Mouse (Mus musculus) T-helper 1 cell (primary cell): ENCODE data around the gene Prss46.

Experiments
- in situ Hi-C: fragments of 300-600 bp; cut with MboI, MseI; formaldehyde crosslinking; loops from one replicate; pipeline ENCODE4 v1.15.1; 2025; ENCODE audit warnings: high pct_unique_total_duplicates

Gene Prss46

GRCm38 (mm10) chr9:110896595-110896994 is 52.3 kb downstream of the Prss46 start:
- in situ Hi-C loops = no loop called here

GRCm38 (mm10) chr9:110899451-110900008 is 55.2 kb downstream of the Prss46 start:
- in situ Hi-C loops = no loop called here

- in situ Hi-C loops = no loop called here
Measured at GRCm38 (mm10) chr9:110901204-110901603, 56.9 kb downstream of the Prss46 start.

GRCm38 (mm10) chr9:110902271-110902670 is 58.0 kb downstream of the Prss46 start:
- in situ Hi-C loops = no loop called here
